Mouse (Mus musculus) C2C12 (cell line): ENCODE results near the gene Mylk4.

Source experiments
- CEBPB ChIP-seq: IDR thresholded peaks from one replicate; pipeline ENCODE4 v1.6.1; 2011; ENCODE audit warnings: low read depth, mild to moderate bottlenecking, control low read depth, moderate library complexity
- CTCF ChIP-seq: IDR thresholded peaks from one replicate; pipeline ENCODE4 v1.5.1; 2011; ENCODE audit not compliant: control insufficient read depth, insufficient read depth, insufficient read length
- FOSL1 ChIP-seq: IDR thresholded peaks from one replicate; pipeline ENCODE4 v1.8.0; 2011; ENCODE audit warnings: mild to moderate bottlenecking, low read length; ENCODE audit not compliant: poor library complexity, insufficient read depth, severe bottlenecking
- MAX ChIP-seq: IDR thresholded peaks from one replicate; pipeline ENCODE4 v1.6.1; 2011; ENCODE audit warnings: mild to moderate bottlenecking, control low read depth
- MYOD1 ChIP-seq: IDR thresholded peaks from one replicate; pipeline ENCODE4 v1.6.1; 2011; ENCODE audit warnings: low read depth; ENCODE audit not compliant: control insufficient read depth, insufficient read length
- USF1 ChIP-seq: IDR thresholded peaks from one replicate; pipeline ENCODE4 v1.6.1; 2011; ENCODE audit warnings: low read depth, mild to moderate bottlenecking, control low read depth, moderate library complexity

DNA sequence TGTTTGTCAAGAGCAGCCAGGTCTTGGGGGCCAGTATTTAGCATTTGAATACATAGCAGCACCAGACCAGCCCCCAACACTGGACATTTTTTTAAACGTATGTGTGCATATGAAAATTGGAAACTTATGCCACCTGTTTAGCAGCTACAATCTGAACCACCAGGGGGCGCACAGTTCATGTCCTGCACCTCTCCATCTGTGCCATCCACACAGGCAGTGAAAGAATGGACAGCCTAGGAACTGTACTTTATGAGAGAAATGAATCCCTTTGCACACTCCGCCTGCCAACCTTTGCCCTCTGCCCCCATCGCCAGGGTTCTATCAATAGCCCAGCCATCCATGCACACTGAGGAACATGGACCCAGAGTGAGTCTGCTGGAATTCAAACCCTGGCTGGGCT is 44.2 kb upstream of the Mylk4 start:
- peak; percentile 53 for TF ChIP-seq CTCF
- no peak for TF ChIP-seq USF1
- no peak for TF ChIP-seq MAX
- TF ChIP-seq CEBPB = no peak
- peak; percentile 3 for TF ChIP-seq MYOD1
- no peak for TF ChIP-seq FOSL1
